Mouse (Mus musculus) erythroblast, embryonic 14.5 days (primary cell): ENCODE measurements around the gene Rpl22. TPM values are rescaled to one million over a fixed set of nuclear protein-coding genes. Genes with fewer than 3 reads are reported as not detected.

Experiments
- H3K27me3 ChIP-seq: 2 replicates; pipeline ENCODE4 v1.6.1; 2012; ENCODE audit warnings: inconsistent platforms; ENCODE audit not compliant: control insufficient read depth
- H3K36me3 ChIP-seq: 2 replicates; pipeline ENCODE4 v1.6.1; 2012; ENCODE audit warnings: mild to moderate bottlenecking, inconsistent platforms; ENCODE audit not compliant: control insufficient read depth
- H3K4me1 ChIP-seq: 2 replicates; pipeline ENCODE4 v1.6.1; 2012; ENCODE audit warnings: inconsistent platforms; ENCODE audit not compliant: control insufficient read depth
- H3K4me3 ChIP-seq: replicated peaks from 2 replicates; pipeline ENCODE3; 2012; ENCODE audit warnings: moderate library complexity, mild to moderate bottlenecking, inconsistent platforms
- H3K9me3 ChIP-seq: 2 replicates; pipeline ENCODE4 v1.6.1; 2012; ENCODE audit warnings: low read length, inconsistent platforms, mixed read lengths; ENCODE audit not compliant: control insufficient read depth
- GATA1 ChIP-seq: IDR thresholded peaks from 2 replicates; pipeline ENCODE4 v1.6.1; 2012; ENCODE audit warnings: low read length, inconsistent platforms, mixed read lengths
- TAL1 ChIP-seq: IDR thresholded peaks from 3 replicates; pipeline ENCODE4 v1.6.1; 2012; ENCODE audit warnings: low read length, inconsistent platforms, mixed read lengths
- polyA plus RNA-seq: library from polyadenylated mRNA; stranded (reverse); fragments of >175 nt; gene quantifications from 2 replicates; pipeline ENCODE4 v1.2.3, GENCODE M21; 2012

Rpl22 gene
- polyA plus RNA-seq, 1 experiment: 13.4 TPM

DNA sequence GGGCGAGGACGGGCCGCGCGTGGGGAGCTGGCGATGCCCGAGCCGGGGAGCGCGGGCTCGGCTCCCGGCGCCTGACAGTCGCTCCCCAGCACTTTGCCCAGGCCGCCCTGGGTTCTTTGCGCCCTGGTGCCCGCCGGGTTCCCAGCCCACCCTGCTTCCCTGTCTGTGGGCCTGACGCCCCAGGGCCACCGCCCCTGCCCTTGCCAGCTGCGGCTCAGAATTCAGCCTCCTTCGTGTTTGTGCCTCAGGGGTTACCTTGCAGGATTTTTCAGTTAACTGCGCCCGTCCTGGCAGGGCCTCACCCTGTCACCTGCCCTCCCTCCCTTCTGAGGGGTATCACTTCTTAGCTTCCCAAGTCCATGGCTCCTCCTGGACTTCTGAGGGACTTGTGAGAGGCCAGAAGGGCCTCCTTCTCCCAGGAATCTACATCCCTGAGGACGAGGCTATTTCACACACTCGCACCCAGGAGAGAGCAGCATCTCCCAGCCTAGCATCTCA is 13.8 kb downstream of the Rpl22 start:
- TF ChIP-seq GATA1 (no peak), TAL1 (no peak)
- H3K27me3 ChIP-seq: peaks cover 68% of the 10 kb centered on the region
- H3K4me1 ChIP-seq: peaks cover 4% of the 10 kb centered on the region
- H3K36me3 ChIP-seq: peaks cover 16% of the 10 kb centered on the region
- H3K9me3 ChIP-seq: no peaks in the 10 kb centered on the region
- H3K4me3 ChIP-seq: no peak overlapping the region

DNA sequence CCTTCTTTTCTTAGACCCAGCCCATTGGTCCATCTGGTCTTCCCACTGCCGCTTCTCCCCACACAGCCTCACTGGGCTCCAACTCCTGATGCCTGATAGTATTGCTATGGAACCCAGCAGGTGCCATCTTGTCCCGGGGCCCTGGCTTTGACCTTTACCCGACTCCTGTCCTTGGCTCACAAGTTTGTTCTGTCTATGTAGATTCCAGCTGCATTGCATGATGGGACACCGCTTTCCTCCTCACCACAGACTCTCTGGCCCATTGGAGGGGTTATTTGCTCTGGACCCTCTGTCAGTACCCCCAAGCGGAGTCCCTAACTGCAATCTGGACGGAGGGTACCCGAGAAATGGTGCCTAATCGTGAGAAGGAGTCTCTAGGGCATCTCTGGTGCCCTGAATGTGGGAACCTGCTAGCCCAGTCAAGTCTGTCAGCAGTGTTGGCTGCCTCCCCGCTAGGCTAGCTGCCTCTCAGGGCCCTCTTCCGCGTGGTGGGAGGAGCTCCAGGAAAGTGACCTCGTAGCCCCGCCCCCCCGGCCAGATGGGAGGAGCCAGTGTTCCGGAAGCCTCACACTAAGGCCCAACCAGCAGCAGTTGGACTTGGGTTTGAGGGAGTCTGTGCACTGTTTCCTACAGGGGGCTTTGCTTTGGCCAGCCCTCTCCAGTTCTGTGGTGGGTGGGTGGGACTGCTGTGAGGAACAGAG is 15.2 kb downstream of the Rpl22 start:
- Histone ChIP-seq H3K9me3 (no peaks in the 10 kb centered on the region), H3K27me3 (peaks cover 72% of the 10 kb centered on the region), H3K4me1 (peaks cover 7% of the 10 kb centered on the region), H3K4me3 (no peak overlapping the region), H3K36me3 (peaks cover 4% of the 10 kb centered on the region)
- TF ChIP-seq GATA1 (no peak), TAL1 (no peak)

DNA sequence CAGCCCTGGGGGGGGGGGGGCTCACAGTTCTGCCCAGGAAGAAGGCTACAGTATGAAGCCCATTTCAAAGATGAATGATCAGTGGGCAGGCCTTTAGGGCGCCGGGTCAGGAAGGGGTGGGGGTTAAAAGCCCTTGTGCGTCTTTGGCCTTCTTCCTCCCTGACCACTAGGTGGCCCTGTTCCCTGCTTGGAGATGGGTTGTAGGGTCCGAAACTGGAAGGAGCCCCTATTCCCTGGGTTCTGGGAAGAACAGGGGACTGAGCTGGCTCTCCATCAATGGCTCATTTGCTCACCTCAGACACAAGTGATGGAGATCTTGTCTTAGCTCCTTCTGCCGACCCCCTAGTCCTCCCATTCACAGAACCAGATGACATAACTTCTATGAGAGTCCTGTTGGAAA is 17.8 kb downstream of the Rpl22 start:
- no peak overlapping the region for H3K4me3 ChIP-seq
- H3K36me3 ChIP-seq: no peaks in the 10 kb centered on the region
- TF ChIP-seq TAL1 (no peak), GATA1 (no peak)
- peaks cover 7% of the 10 kb centered on the region for H3K4me1 ChIP-seq
- peaks cover 52% of the 10 kb centered on the region for H3K27me3 ChIP-seq
- H3K9me3 ChIP-seq: no peaks in the 10 kb centered on the region

DNA sequence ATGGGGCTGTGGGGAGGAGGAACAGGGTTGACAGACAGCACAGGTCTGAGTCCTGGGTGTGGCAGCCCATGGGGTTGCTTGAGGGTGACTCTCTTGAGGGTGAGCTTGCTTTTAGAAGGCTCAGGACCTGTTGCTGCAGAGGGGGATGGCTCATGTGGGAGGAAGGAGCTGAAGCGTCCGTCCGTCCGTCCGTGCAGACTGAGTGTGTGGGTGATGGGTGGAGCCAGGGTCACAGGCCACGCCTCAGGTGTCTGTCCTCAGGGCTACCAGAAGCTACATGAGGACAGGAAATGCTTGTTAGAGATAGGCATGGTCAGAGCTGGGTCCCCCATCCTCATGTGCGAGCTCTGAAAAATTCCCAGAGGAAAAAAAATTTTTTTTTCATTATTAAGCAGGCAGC is 19.1 kb downstream of the Rpl22 start:
- no peaks in the 10 kb centered on the region for H3K9me3 ChIP-seq

DNA sequence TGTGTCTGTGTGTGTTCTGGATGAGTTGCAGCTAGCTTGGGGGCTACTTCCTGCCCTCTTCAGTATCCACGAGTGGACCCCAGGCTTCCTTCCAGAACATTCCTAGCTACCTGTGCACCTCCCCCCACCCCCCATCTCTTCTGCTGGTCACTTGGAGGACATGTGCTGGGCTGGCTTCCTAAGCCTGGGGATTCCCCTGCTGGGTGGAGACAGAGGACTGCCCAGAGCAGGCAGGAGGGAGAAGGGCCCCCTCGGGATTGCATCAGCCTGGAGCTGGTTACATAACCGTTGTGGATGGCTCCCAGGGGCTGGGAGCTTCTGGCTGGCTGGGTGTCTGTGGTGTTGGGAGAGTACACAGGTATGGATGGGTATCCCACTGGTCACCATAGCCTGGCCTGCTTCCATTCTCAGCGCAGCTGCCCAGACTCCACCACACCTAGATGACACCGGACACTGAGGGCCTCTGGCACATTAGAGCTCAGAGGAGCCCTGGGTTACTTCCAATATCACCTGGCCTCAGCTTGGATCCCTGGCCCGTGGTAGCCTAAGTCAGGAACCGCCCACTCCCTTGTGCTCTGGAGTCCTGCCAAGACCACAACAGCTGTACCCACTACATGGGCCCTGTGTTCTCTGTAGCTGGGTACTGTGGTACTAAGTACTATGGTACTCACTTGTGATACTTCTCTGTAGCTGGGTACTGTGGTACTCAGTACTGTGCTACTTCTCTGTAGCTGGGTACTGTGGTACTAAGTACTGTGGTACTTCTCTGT is 19.8 kb downstream of the Rpl22 start:
- Histone ChIP-seq H3K36me3 (no peaks in the 10 kb centered on the region), H3K4me1 (peaks cover 7% of the 10 kb centered on the region)
- no peak for TF ChIP-seq TAL1
- TF ChIP-seq GATA1: no peak

More for the DNA sequence above, 19.1 kb downstream of the Rpl22 start:
- Histone ChIP-seq H3K36me3 (no peaks in the 10 kb centered on the region), H3K4me1 (peaks cover 7% of the 10 kb centered on the region), H3K4me3 (no peak overlapping the region), H3K27me3 (peaks cover 49% of the 10 kb centered on the region)
- TF ChIP-seq TAL1 (no peak), GATA1 (no peak)

DNA sequence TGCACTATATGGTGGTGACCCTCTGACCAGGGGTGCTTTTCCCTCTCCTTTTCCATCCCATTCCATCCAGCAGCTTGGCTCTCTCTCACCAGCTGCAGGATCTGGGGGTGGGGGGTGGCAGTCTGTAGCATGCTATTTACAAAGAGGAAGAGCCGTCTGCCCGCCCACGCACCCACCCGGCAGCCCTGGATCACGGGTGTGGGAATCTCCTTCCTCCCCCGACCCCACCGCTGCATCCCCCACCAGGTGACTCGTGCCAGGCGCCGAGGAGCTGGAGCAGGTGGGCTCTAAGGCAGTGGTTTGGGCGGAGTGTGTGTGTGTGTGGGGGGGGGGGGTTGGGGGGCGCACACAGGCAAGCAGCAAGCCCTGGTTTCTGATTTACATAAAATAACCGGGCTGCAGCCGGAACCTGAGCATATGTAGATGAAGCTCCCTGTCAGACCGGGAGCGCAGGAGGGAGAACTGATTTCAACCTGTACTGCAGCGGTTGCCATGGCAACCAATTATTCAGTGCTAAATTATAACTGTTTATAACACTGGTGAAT is 24.4 kb downstream of the Rpl22 start:
- H3K36me3 ChIP-seq: no peaks in the 10 kb centered on the region
- TF ChIP-seq GATA1: no peak
- TF ChIP-seq TAL1: no peak
- no peak overlapping the region for H3K4me3 ChIP-seq
- H3K9me3 ChIP-seq: no peaks in the 10 kb centered on the region
- no peaks in the 10 kb centered on the region for H3K4me1 ChIP-seq
- H3K27me3 ChIP-seq: peaks cover 29% of the 10 kb centered on the region

More for the DNA sequence above, 19.8 kb downstream of the Rpl22 start:
- H3K4me3 ChIP-seq: no peak overlapping the region
- H3K9me3 ChIP-seq: no peaks in the 10 kb centered on the region
- peaks cover 46% of the 10 kb centered on the region for H3K27me3 ChIP-seq

DNA sequence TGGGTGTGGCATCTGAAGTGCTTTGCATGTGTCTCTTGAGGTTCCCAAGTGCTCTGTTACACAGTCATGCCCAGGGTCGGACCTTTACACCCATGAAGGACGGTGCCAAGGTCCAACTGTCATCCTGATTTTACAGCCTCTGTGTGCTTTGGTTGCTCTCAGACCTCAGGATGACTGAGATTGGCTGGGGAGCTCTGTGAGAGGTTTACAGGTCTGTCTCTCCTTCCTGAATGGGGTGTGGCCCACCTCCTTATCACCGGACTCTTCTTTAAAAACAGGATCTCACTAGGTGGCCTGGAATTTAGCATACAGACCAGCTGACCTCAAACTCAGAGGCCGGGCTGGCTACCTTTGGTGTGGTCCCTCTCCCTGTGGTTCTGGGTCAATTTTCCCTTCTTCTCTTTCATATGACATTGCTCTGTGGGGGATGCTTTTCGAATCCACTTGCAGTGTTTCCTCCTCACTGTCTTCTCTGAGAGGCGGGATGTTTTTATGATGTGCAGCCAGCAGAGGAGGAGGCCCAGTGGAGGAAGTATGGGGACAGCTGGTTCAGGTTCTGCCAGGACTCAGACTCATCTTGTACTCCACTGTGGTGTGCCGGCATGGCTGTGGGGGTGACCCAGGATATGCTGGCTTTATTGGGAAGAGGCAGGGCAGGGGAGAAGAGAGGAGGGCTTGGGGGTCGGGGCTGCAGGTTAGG is 25.3 kb downstream of the Rpl22 start:
- Histone ChIP-seq H3K9me3 (no peaks in the 10 kb centered on the region), H3K27me3 (peaks cover 29% of the 10 kb centered on the region), H3K4me1 (no peaks in the 10 kb centered on the region), H3K4me3 (no peak overlapping the region), H3K36me3 (no peaks in the 10 kb centered on the region)
- TF ChIP-seq GATA1 (no peak), TAL1 (no peak)

DNA sequence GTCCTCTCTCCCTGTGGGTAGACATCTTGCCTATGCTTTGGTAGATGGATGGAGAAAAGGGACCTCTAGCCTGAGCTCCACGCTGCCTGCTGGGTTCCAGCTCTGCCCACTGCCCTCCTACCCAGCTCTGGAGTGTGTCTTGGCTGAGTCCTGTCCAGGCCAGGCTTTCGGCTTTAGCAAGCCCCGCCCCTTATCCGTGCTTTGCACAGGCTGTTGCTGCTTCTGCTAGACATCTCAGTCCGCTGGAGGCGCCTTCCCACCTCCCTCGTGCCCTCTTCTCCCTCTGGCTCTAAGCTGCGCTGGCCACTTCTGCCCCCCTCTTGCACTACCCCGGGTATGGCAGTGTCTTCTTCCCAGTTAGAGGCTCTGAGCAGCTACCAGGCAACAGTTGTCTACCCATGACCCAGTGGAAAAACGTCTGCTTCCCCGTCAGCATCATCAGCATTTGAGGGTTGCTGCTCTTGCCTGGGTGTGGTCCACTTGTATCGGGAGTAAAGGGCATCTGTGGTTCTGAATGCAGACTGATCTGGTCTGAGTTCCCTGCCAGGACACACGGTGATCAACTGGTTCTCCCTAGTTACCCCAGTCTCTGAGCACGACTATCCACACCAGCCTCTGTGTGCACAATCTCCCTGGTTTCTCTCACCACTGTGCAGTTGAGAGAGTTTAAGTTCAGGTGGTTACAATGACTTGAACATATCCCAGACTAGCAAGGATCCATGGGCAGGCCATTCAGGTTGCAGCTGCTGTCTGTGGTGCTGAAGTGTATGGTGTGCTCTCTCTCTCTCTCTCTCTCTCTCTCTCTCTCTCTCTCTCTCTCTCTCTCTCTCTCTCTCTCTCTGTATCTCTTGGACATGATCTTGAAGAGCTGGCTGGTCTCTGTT is 26.1 kb downstream of the Rpl22 start:
- Histone ChIP-seq H3K4me3 (no peak overlapping the region), H3K27me3 (peaks cover 29% of the 10 kb centered on the region), H3K36me3 (no peaks in the 10 kb centered on the region), H3K4me1 (no peaks in the 10 kb centered on the region), H3K9me3 (no peaks in the 10 kb centered on the region)
- TF ChIP-seq TAL1 (no peak), GATA1 (no peak)
